Mouse (Mus musculus) bone marrow macrophage, adult 2 months (primary cell): ENCODE measurements around the gene Zfp365.

Source experiments
- CTCF ChIP-seq: IDR thresholded peaks from 2 replicates; pipeline ENCODE4 v1.5.1; 2012; ENCODE audit warnings: low read depth, mild to moderate bottlenecking, low read length, moderate library complexity
- POLR2A ChIP-seq: IDR thresholded peaks from 2 replicates; pipeline ENCODE4 v1.6.1; 2012; ENCODE audit warnings: mild to moderate bottlenecking, low read depth, low read length, borderline replicate concordance

DNA sequence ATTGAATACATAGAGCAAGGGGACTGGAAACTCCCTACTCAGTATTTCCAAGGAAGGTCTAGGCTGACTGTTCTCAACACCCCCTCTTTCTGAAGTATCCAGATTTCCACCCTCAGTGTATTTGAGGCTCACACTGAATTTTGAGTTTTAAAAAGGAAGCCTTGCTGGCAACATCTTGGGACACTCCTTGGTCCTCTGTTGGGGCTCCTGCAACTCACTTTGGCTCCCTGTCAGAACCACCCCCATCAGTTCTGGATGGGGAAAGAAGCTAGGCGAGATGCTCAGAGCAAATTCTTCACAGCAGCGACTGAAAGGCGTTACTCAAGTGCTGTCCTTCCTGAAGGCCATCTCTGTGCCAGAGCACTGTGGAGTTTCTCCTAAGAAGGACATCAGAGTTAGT, 47.4 kb downstream of the Zfp365 start:
- TF ChIP-seq CTCF (no peak), POLR2A (no peak)
